Mouse (Mus musculus) kidney, embryonic 15.5 days (tissue): Measurements from ENCODE around the gene Tmem120b. TPM values are rescaled to one million over a fixed set of nuclear protein-coding genes. Genes with fewer than 3 reads are reported as not detected.
A peak's percentile ranks its signal among the peaks of the same experiment; 100 is the strongest.

ENCODE experiments used
- ATAC-seq: fragments of 200-750 bp; cut with Nextera tagmentation; replicated peaks from 2 replicates; pipeline ENCODE4 v1.8.0; 2017; ENCODE audit warnings: moderate TSS enrichment; ENCODE audit not compliant: low FRiP score
- H3K27ac ChIP-seq: fragments of 300-500 bp; sonication (generic); 2 replicates; pipeline ENCODE4 v1.5.1; 2015; ENCODE audit warnings: mild to moderate bottlenecking, inconsistent platforms
- H3K27me3 ChIP-seq: fragments of 300-500 bp; sonication (generic); 2 replicates; pipeline ENCODE4 v1.6.1; 2015; ENCODE audit warnings: inconsistent platforms
- H3K36me3 ChIP-seq: fragments of 300-500 bp; sonication (generic); 2 replicates; pipeline ENCODE4 v1.6.1; 2015; ENCODE audit warnings: inconsistent platforms
- H3K4me1 ChIP-seq: fragments of 300-500 bp; sonication (generic); 2 replicates; pipeline ENCODE4 v1.6.1; 2015; ENCODE audit warnings: inconsistent platforms
- H3K4me2 ChIP-seq: fragments of 300-500 bp; sonication (generic); 2 replicates; pipeline ENCODE4 v1.6.1; 2015; ENCODE audit warnings: moderate library complexity, mild to moderate bottlenecking, inconsistent platforms
- H3K4me3 ChIP-seq: fragments of 300-500 bp; sonication (generic); replicated peaks from 2 replicates; pipeline ENCODE4 v1.5.1; 2015; ENCODE audit warnings: mild to moderate bottlenecking, inconsistent platforms
- H3K9ac ChIP-seq: fragments of 300-500 bp; sonication (generic); 2 replicates; pipeline ENCODE4 v1.6.1; 2015; ENCODE audit warnings: mild to moderate bottlenecking, inconsistent platforms
- H3K9me3 ChIP-seq: fragments of 300-500 bp; sonication (generic); replicated peaks from 2 replicates; pipeline ENCODE4 v1.6.1; 2016; ENCODE audit warnings: inconsistent platforms
- WGBS: fragments of 180-500 bp; shearing (Covaris S2); methylation state at CpG from one replicate; pipeline ENCODE4 v1.1.7; 2015; ENCODE audit warnings: mixed read lengths; 5-methylcytosine and 5-hydroxymethylcytosine counted together
- polyA plus RNA-seq: library from polyadenylated mRNA; unstranded; fragments of >200 nt; fragmentation: Nextera tagmentation; extraction: Ambion mirVana; gene quantifications from 2 replicates; pipeline ENCODE4 v1.2.1, GENCODE M21; 2015

Gene Tmem120b
- 15.3 and 19.2 TPM in 2 replicates for polyA plus RNA-seq

GRCm38 (mm10) chr5:123068115-123068514 lies at the start of gene Tmem120b:
Gene Tmem120b (plus strand): TSS chr5:123068415.
- H3K4me3 ChIP-seq: no peak within 1 kb of the TSS
- H3K4me2 ChIP-seq: 0 out of 2 replicates have a peak within 1 kb of the TSS, but pooled peaks have one; percentile 29
- 87% methylated on average over 12 of the region's 12 CpGs for WGBS

GRCm38 (mm10) chr5:123019336-123020016 lies 48.7 kb upstream of the Tmem120b start:
- H3K9ac ChIP-seq: no peak overlapping the region
- ATAC-seq: no peak

More at GRCm38 (mm10) chr5:123068115-123068514, at the start of gene Tmem120b:
- Histone ChIP-seq H3K9me3 (no peaks in the 10 kb centered on the region), H3K27me3 (no peaks in the 10 kb centered on the region), H3K4me1 (peaks cover 6% of the 10 kb centered on the region; the same call in 1 of the 2 replicates), H3K27ac (no peak within 1 kb of the TSS), H3K36me3 (no peaks in the 10 kb centered on the region), H3K9ac (no peak within 1 kb of the TSS)
- ATAC-seq: no peak

GRCm38 (mm10) chr5:123020426-123020825 lies 47.8 kb upstream of the Tmem120b start:
- Histone ChIP-seq H3K4me2 (no peak overlapping the region), H3K9ac (no peak overlapping the region), H3K4me1 (peaks cover 53% of the 10 kb centered on the region), H3K36me3 (peaks cover 4% of the 10 kb centered on the region; the same call in 1 of the 2 replicates), H3K9me3 (no peaks in the 10 kb centered on the region), H3K4me3 (no peak overlapping the region), H3K27me3 (no peaks in the 10 kb centered on the region), H3K27ac (no peak overlapping the region)
- ATAC-seq: no peak
- 91% methylated on average over 5 of the region's 5 CpGs for WGBS

More at GRCm38 (mm10) chr5:123019336-123020016, 48.7 kb upstream of the Tmem120b start:
- no peaks in the 10 kb centered on the region for H3K9me3 ChIP-seq
- H3K4me1 ChIP-seq: peaks cover 50% of the 10 kb centered on the region
- peaks cover 4% of the 10 kb centered on the region; the same call in 1 of the 2 replicates for H3K36me3 ChIP-seq
- H3K27ac ChIP-seq: peak overlapping the region; percentile 32; the same call in 1 of the 2 replicates
- H3K4me3 ChIP-seq: no peak overlapping the region
- WGBS: 64% methylated on average over 10 of the region's 10 CpGs
- no peaks in the 10 kb centered on the region for H3K27me3 ChIP-seq
- H3K4me2 ChIP-seq: no peak overlapping the region

- H3K27ac ChIP-seq: no peak overlapping the region
- H3K9me3 ChIP-seq: no peaks in the 10 kb centered on the region
- no peak overlapping the region for H3K4me2 ChIP-seq
- no peak overlapping the region for H3K4me3 ChIP-seq
- peaks cover 4% of the 10 kb centered on the region; the same call in 1 of the 2 replicates for H3K36me3 ChIP-seq
- no peak for ATAC-seq
- no peak overlapping the region for H3K9ac ChIP-seq
- 83% methylated on average over 7 of the region's 7 CpGs for WGBS
- no peaks in the 10 kb centered on the region for H3K27me3 ChIP-seq
- H3K4me1 ChIP-seq: peaks cover 52% of the 10 kb centered on the region
These were observed 46.8 kb upstream of the Tmem120b start for GRCm38 (mm10) chr5:123021438-123021837.

GRCm38 (mm10) chr5:123023049-123023448 lies 45.2 kb upstream of the Tmem120b start:
- Histone ChIP-seq H3K27ac (no peak overlapping the region), H3K4me1 (peaks cover 46% of the 10 kb centered on the region), H3K27me3 (no peaks in the 10 kb centered on the region), H3K36me3 (peaks cover 4% of the 10 kb centered on the region; the same call in 1 of the 2 replicates), H3K4me2 (no peak overlapping the region), H3K9me3 (no peaks in the 10 kb centered on the region), H3K9ac (no peak overlapping the region), H3K4me3 (no peak overlapping the region)
- ATAC-seq: no peak
- WGBS: 84% methylated on average over 6 of the region's 6 CpGs

- no peak overlapping the region for H3K9ac ChIP-seq
- WGBS: 83% methylated on average over 6 of the region's 6 CpGs
- ATAC-seq: no peak
- peaks cover 9% of the 10 kb centered on the region for H3K36me3 ChIP-seq
- H3K4me2 ChIP-seq: no peak overlapping the region
- H3K9me3 ChIP-seq: no peaks in the 10 kb centered on the region
- H3K27me3 ChIP-seq: no peaks in the 10 kb centered on the region
- no peak overlapping the region for H3K27ac ChIP-seq
- peaks cover 34% of the 10 kb centered on the region for H3K4me1 ChIP-seq
- H3K4me3 ChIP-seq: no peak overlapping the region
These were observed 43.9 kb upstream of the Tmem120b start for GRCm38 (mm10) chr5:123024312-123024711.

- Histone ChIP-seq H3K27me3 (no peaks in the 10 kb centered on the region), H3K9me3 (no peaks in the 10 kb centered on the region), H3K4me2 (no peak overlapping the region), H3K4me3 (no peak overlapping the region), H3K4me1 (peaks cover 28% of the 10 kb centered on the region), H3K9ac (no peak overlapping the region), H3K36me3 (peaks cover 16% of the 10 kb centered on the region), H3K27ac (peak overlapping the region; percentile 54)
- WGBS: 28% methylated on average over 9 of the region's 9 CpGs
- peak; percentile 56; the same call in 1 of the 2 replicates for ATAC-seq
These were observed 43.1 kb upstream of the Tmem120b start for GRCm38 (mm10) chr5:123024965-123025573.

GRCm38 (mm10) chr5:123026414-123026813 lies 41.8 kb upstream of the Tmem120b start:
- WGBS: 58% methylated on average over 6 of the region's 6 CpGs
- Histone ChIP-seq H3K9me3 (no peaks in the 10 kb centered on the region), H3K27ac (no peak overlapping the region), H3K36me3 (peaks cover 30% of the 10 kb centered on the region), H3K27me3 (no peaks in the 10 kb centered on the region), H3K4me1 (peaks cover 28% of the 10 kb centered on the region), H3K4me2 (no peak overlapping the region), H3K9ac (no peak overlapping the region), H3K4me3 (no peak overlapping the region)
- no peak for ATAC-seq

GRCm38 (mm10) chr5:123027436-123027835 lies 40.8 kb upstream of the Tmem120b start:
- Histone ChIP-seq H3K27ac (no peak overlapping the region), H3K4me1 (peaks cover 28% of the 10 kb centered on the region), H3K4me2 (no peak overlapping the region), H3K4me3 (no peak overlapping the region), H3K9me3 (no peaks in the 10 kb centered on the region), H3K27me3 (no peaks in the 10 kb centered on the region), H3K9ac (no peak overlapping the region), H3K36me3 (peaks cover 36% of the 10 kb centered on the region)
- no peak for ATAC-seq
- 58% methylated on average over 6 of the region's 6 CpGs for WGBS

- no peak overlapping the region for H3K27ac ChIP-seq
- no peak overlapping the region for H3K4me2 ChIP-seq
- WGBS: 86% methylated on average over 7 of the region's 7 CpGs
- H3K4me1 ChIP-seq: peaks cover 26% of the 10 kb centered on the region
- no peak overlapping the region for H3K4me3 ChIP-seq
- H3K36me3 ChIP-seq: peaks cover 37% of the 10 kb centered on the region
- no peaks in the 10 kb centered on the region for H3K9me3 ChIP-seq
- no peak for ATAC-seq
- H3K9ac ChIP-seq: no peak overlapping the region
- no peaks in the 10 kb centered on the region for H3K27me3 ChIP-seq
These were observed 38.5 kb upstream of the Tmem120b start for GRCm38 (mm10) chr5:123029729-123030128.

GRCm38 (mm10) chr5:123031312-123031711 lies 36.9 kb upstream of the Tmem120b start:
- Histone ChIP-seq H3K4me3 (no peak overlapping the region), H3K4me1 (peaks cover 11% of the 10 kb centered on the region), H3K9ac (no peak overlapping the region), H3K9me3 (no peaks in the 10 kb centered on the region), H3K36me3 (peaks cover 37% of the 10 kb centered on the region), H3K27me3 (no peaks in the 10 kb centered on the region), H3K27ac (no peak overlapping the region), H3K4me2 (no peak overlapping the region)
- ATAC-seq: no peak
- WGBS: 88% methylated on average over 3 of the region's 3 CpGs

- peaks cover under 1% of the 10 kb centered on the region for H3K4me1 ChIP-seq
- H3K36me3 ChIP-seq: peaks cover 37% of the 10 kb centered on the region
- H3K27me3 ChIP-seq: no peaks in the 10 kb centered on the region
- no peak overlapping the region for H3K27ac ChIP-seq
- no peak overlapping the region for H3K4me2 ChIP-seq
- ATAC-seq: no peak
- H3K9me3 ChIP-seq: no peaks in the 10 kb centered on the region
- no peak overlapping the region for H3K9ac ChIP-seq
- 74% methylated on average over 7 of the region's 7 CpGs for WGBS
- no peak overlapping the region for H3K4me3 ChIP-seq
These were observed 34.5 kb upstream of the Tmem120b start for GRCm38 (mm10) chr5:123033646-123034160.
